Mouse (Mus musculus) stomach, postnatal 0 days (tissue): ENCODE results near the gene Nln. TPM values are rescaled to one million over a fixed set of nuclear protein-coding genes. Genes with fewer than 3 reads are reported as not detected.
A peak's percentile ranks its signal among the peaks of the same experiment; 100 is the strongest.

Experiments
- ATAC-seq: fragments of 200-750 bp; cut with Nextera tagmentation; 2 replicates; pipeline ENCODE4 v1.8.0; 2017; ENCODE audit not compliant: low FRiP score, low TSS enrichment
- DNase-seq: peaks from one replicate; pipeline ENCODE4 v3.0.0-alpha.2; 2016; ENCODE audit warnings: low spot score
- H3K27ac ChIP-seq: fragments of 300-500 bp; sonication (generic); replicated peaks from 2 replicates; pipeline ENCODE4 v1.5.1; 2014; ENCODE audit warnings: mild to moderate bottlenecking, control low read depth
- H3K27me3 ChIP-seq: fragments of 300-500 bp; sonication (generic); 2 replicates; pipeline ENCODE4 v1.6.1; 2014; ENCODE audit warnings: low read length; ENCODE audit not compliant: control insufficient read depth, insufficient read depth
- H3K36me3 ChIP-seq: fragments of 300-500 bp; sonication (generic); 2 replicates; pipeline ENCODE4 v1.6.1; 2014; ENCODE audit warnings: low read length, mixed read lengths; ENCODE audit not compliant: control insufficient read depth, insufficient read depth
- H3K4me1 ChIP-seq: fragments of 300-500 bp; sonication (generic); replicated peaks from 2 replicates; pipeline ENCODE4 v1.6.1; 2014; ENCODE audit warnings: antibody characterized with exemption; ENCODE audit not compliant: control insufficient read depth, insufficient read depth
- H3K4me2 ChIP-seq: fragments of 300-500 bp; sonication (generic); replicated peaks from 2 replicates; pipeline ENCODE4 v1.6.1; 2014; ENCODE audit warnings: low read depth, mild to moderate bottlenecking, control low read depth, moderate library complexity
- H3K4me3 ChIP-seq: fragments of 300-500 bp; sonication (generic); 2 replicates; pipeline ENCODE4 v1.5.1; 2014; ENCODE audit warnings: low read depth, low read length, control low read depth
- H3K9ac ChIP-seq: fragments of 300-500 bp; sonication (generic); 2 replicates; pipeline ENCODE4 v1.6.1; 2014; ENCODE audit warnings: mild to moderate bottlenecking, low read length, control low read depth, mixed read lengths
- H3K9me3 ChIP-seq: fragments of 300-500 bp; sonication (generic); 2 replicates; pipeline ENCODE4 v1.6.1; 2016; ENCODE audit warnings: low read length; ENCODE audit not compliant: control insufficient read depth
- CTCF ChIP-seq: IDR thresholded peaks from 2 replicates; pipeline ENCODE4 v1.5.1; 2016; ENCODE audit warnings: antibody characterized with exemption, low read depth, mild to moderate bottlenecking, moderate library complexity
- EP300 ChIP-seq: optimal IDR thresholded peaks from 2 replicates; pipeline ENCODE3; 2016; ENCODE audit warnings: antibody characterized with exemption
- WGBS: fragments of 180-500 bp; shearing (Covaris S2); extraction: QIAGEN DNeasy Blood & Tissue Kit; methylation state at CpG from one replicate; pipeline ENCODE4 v1.1.7; 2014; 5-methylcytosine and 5-hydroxymethylcytosine counted together
- polyA plus RNA-seq: library from polyadenylated mRNA; unstranded; fragments of >200 nt; fragmentation: Nextera tagmentation; extraction: Ambion mirVana; gene quantifications from 2 replicates; pipeline ENCODE4 v1.2.1, GENCODE M21; 2015

The Nln gene
- polyA plus RNA-seq, 1 experiment from 2014 or later = 22.5 TPM

- H3K4me3 ChIP-seq = no peak overlapping the region
- no peak for ATAC-seq
- peak overlapping the region; percentile 53; the same call in 1 of the 2 replicates for H3K27ac ChIP-seq
- no peak overlapping the region for H3K4me2 ChIP-seq
- no peaks in the 10 kb centered on the region for H3K27me3 ChIP-seq
- H3K36me3 ChIP-seq = no peaks in the 10 kb centered on the region
- 79% methylated on average over 3 of the region's 3 CpGs for WGBS
- TF ChIP-seq CTCF = no peak
- TF ChIP-seq EP300 = no peak
- DNase-seq = no peak
- peaks cover under 1% of the 10 kb centered on the region; the same call in 1 of the 2 replicates for H3K4me1 ChIP-seq
- H3K9me3 ChIP-seq = no peaks in the 10 kb centered on the region
- no peak overlapping the region for H3K9ac ChIP-seq
These were observed 82.9 kb downstream of the Nln start for GRCm38 (mm10) chr13:104026525-104026924.

- DNase-seq (no peak), ATAC-seq (no peak)
- no peaks in the 10 kb centered on the region for H3K36me3 ChIP-seq
- H3K27me3 ChIP-seq = no peaks in the 10 kb centered on the region
- H3K27ac ChIP-seq = peak overlapping the region; percentile 88
- TF ChIP-seq CTCF (no peak), EP300 (no peak)
- peak overlapping the region; percentile 28; the same call in 1 of the 2 replicates for H3K9ac ChIP-seq
- peak overlapping the region; percentile 19; the same call in 1 of the 2 replicates for H3K4me2 ChIP-seq
- WGBS = 45% methylated on average over 6 of the region's 6 CpGs
- H3K4me3 ChIP-seq = no peak overlapping the region
- H3K9me3 ChIP-seq = no peaks in the 10 kb centered on the region
- no peaks in the 10 kb centered on the region; the same call in 1 of the 2 replicates for H3K4me1 ChIP-seq
These were observed 83.8 kb downstream of the Nln start for GRCm38 (mm10) chr13:104025710-104025995.

GRCm38 (mm10) chr13:104024856-104025709 is 84.3 kb downstream of the Nln start:
- Histone ChIP-seq H3K27ac (peak overlapping the region; percentile 88), H3K4me2 (peak overlapping the region; percentile 19; the same call in 1 of the 2 replicates), H3K4me1 (no peaks in the 10 kb centered on the region; the same call in 1 of the 2 replicates), H3K27me3 (no peaks in the 10 kb centered on the region), H3K36me3 (no peaks in the 10 kb centered on the region), H3K9me3 (no peaks in the 10 kb centered on the region), H3K9ac (peak overlapping the region; percentile 28; the same call in 1 of the 2 replicates), H3K4me3 (no peak overlapping the region)
- ATAC-seq (no peak; the same call in 1 of the 2 replicates), DNase-seq (no peak)
- 47% methylated on average over 18 of the region's 18 CpGs for WGBS
- TF ChIP-seq CTCF (no peak), EP300 (no peak)

- DNase-seq = no peak
- no peaks in the 10 kb centered on the region for H3K27me3 ChIP-seq
- TF ChIP-seq CTCF (no peak), EP300 (no peak)
- no peak overlapping the region for H3K4me3 ChIP-seq
- no peak overlapping the region for H3K9ac ChIP-seq
- no peaks in the 10 kb centered on the region; the same call in 1 of the 2 replicates for H3K4me1 ChIP-seq
- no peaks in the 10 kb centered on the region for H3K9me3 ChIP-seq
- H3K27ac ChIP-seq = no peak overlapping the region
- H3K36me3 ChIP-seq = no peaks in the 10 kb centered on the region
- ATAC-seq = no peak
- 68% methylated on average over 2 of the region's 2 CpGs for WGBS
- H3K4me2 ChIP-seq = no peak overlapping the region
These were observed 85.1 kb downstream of the Nln start for GRCm38 (mm10) chr13:104024275-104024674.

- peak; percentile 44 for ATAC-seq
- Histone ChIP-seq H3K4me3 (no peak overlapping the region), H3K9me3 (no peaks in the 10 kb centered on the region), H3K27ac (peak overlapping the region; percentile 56), H3K4me2 (no peak overlapping the region), H3K27me3 (no peaks in the 10 kb centered on the region), H3K36me3 (no peaks in the 10 kb centered on the region), H3K4me1 (no peaks in the 10 kb centered on the region; the same call in 1 of the 2 replicates), H3K9ac (no peak overlapping the region)
- TF ChIP-seq EP300 (no peak), CTCF (no peak)
- no peak for DNase-seq
- 43% methylated on average over 11 of the region's 11 CpGs for WGBS
These were observed 86.0 kb downstream of the Nln start for GRCm38 (mm10) chr13:104023356-104023911.
